Mouse (Mus musculus) liver, adult 2 months (tissue): ENCODE results near the gene Gpd1l.

Source experiments
- CTCF ChIP-seq: fragments of 200-500 bp; IDR thresholded peaks from 2 replicates; pipeline ENCODE4 v1.5.1; 2011; ENCODE audit warnings: low read depth, low read length, control low read depth
- POLR2A ChIP-seq: fragments of 200-500 bp; IDR thresholded peaks from 2 replicates; pipeline ENCODE4 v1.6.1; 2011; ENCODE audit warnings: low read length, control low read depth; ENCODE audit not compliant: insufficient read depth; ENCODE audit errors: extremely low read depth

DNA sequence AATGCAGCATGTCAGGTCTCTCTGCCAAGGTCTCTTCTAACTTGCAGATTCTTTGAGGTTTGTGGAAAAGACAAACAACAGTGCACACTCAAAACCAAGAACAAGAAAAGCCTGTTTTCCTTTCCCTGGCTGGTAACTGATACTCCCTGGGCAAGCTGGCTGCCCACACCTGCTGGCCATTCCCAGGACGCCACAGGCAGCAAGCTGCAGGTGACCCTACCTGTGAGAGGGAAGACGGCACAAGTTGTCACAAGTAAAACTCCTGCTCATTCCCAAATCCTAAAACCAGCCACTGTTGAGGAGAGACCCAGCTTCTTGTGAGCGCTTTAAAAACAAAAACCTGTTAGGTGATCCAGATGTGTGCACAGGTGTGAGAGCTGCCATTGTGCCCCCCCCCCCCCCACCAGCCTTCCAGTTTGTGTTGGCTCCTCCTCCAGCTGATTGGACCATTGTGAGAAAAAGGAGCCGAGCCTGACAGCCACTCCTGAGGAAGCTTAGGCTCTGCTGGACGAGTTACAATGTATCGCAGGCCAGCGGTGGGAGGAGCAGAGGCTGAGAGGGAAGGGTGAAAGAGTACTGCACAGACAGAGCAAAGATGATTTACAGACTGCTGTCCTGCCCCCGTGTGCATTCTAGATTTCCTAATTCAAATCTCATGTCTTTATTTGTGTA lies 47.7 kb downstream of the Gpd1l start:
- no peak for TF ChIP-seq POLR2A
- no peak for TF ChIP-seq CTCF
